Mouse (Mus musculus) CD4-positive naive resting alpha-beta T cell, adult 76 days (primary cell): ENCODE results near the gene 1700019N19Rik. TPM values are rescaled to one million over a fixed set of nuclear protein-coding genes. Genes with fewer than 3 reads are reported as not detected.

Experiments
- total RNA-seq: library from RNA; stranded (reverse); gene quantifications from one replicate; pipeline ENCODE4 v1.2.4, GENCODE M21; 2023

Gene 1700019N19Rik
- not detected for total RNA-seq

DNA sequence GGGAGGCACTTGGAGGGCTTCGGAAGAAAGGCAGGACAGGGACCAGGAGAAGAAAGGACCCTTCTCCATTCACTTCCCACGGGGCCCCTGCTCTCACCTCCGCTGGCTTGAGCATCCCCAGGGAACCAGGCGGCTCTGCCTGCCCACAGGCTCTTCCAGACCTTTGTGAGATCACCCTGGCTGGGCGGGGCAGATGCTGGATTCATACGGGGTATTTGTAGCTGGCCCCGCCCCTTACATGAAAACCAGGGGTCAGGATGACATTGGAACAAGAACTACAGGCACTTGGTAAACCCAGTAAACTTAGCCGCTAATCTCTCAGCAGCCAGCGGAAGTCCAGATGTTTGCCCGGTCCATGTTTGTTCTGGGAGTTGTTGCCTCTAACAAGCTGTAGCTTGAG, at the start of gene 1700019N19Rik:
TSS of gene 1700019N19Rik (minus strand) at position 178 of the 400 bp plus-strand sequence.

DNA sequence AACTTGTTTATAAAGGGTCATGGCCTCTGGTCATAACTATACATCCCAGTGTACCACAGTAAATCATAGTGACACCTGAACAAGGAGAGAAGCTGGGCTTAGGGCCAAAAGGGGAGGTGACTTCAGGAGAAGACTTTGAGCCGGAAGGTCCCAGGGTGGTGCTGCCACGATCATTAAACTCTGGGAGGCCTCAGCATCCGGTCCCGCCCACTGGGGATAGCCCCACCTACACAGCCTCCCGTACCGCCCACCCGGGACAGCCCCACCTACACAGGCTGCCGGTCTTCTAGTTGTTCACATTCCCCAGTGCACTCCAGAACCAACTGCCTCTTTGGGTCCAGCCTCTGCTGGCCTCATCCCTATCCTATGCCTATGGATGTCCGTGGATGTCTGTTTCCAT, 34.8 kb downstream of the 1700019N19Rik start, which contains the start of gene Pnliprp2:
TSS of gene Pnliprp2 (plus strand) at position 297 of the 400 bp plus-strand sequence.

Other genes with a start within 250 kb of the 1700019N19Rik start
- 1.5 TPM for gene Pnlip, start 142.0 kb downstream of the 1700019N19Rik start, total RNA-seq
- not detected for gene Pnliprp1, start 65.6 kb downstream of the 1700019N19Rik start, total RNA-seq
- 0.35 TPM for gene Pnliprp2, start 34.7 kb downstream of the 1700019N19Rik start, total RNA-seq
- gene Eno4, start 149.0 kb upstream of the 1700019N19Rik start, total RNA-seq = not detected
- gene Hspa12a, start 149.2 kb upstream of the 1700019N19Rik start, total RNA-seq = 4.5 TPM